Mouse (Mus musculus) kidney, adult 2 months (tissue): ENCODE data around the gene Rccd1.

Source experiments
- CTCF ChIP-seq: fragments of 200-500 bp; conservative IDR thresholded peaks from 2 replicates; pipeline ENCODE4 v1.5.1; 2011; ENCODE audit warnings: low read depth, mild to moderate bottlenecking, control low read depth, low read length, moderate library complexity, mixed read lengths; ENCODE audit not compliant: insufficient read depth, insufficient read length
- POLR2A ChIP-seq: fragments of 200-500 bp; IDR thresholded peaks from one replicate; pipeline ENCODE4 v1.6.1; 2011; ENCODE audit warnings: low read depth, low read length, control low read depth

DNA sequence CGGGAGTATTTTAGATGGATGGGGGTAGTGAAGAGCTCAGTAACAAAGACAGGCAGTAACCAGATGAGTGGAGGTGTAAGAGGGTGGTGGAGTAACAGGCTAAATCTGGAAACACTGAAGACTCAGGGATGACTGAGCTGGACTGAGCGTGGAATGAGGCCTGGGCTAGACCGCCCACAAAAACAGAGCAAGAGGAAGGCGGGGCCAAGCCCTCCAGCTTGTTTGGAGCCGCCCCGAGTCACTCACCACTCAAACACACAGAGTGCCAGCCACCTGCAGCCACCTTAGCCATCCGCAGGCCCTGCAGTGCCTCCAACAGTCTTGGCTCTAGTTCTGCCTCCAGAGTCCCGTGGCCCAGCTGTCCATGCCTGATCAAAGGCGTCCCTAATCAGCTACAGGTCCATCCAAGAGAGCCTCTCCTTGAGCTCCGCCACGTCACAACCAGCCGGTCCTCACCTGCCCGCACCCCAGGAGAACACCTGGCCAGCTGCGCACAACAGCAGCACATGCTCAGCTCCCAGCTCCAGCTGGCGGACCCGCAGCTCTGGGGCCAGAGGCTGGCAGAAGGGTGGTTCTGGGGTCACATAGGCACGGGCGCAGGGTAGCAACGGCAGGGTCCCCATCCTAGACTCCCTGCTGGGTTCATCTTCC is 4.3 kb downstream of the Rccd1 start:
- TF ChIP-seq CTCF, result no peak
- TF ChIP-seq POLR2A, result no peak
